Mouse (Mus musculus) Muller cell, postnatal 12 days (primary cell): ENCODE measurements around the gene Ddb1.
A peak's percentile ranks its signal among the peaks of the same experiment; 100 is the strongest.
"Not testable (repeated sequence)": the region's sequence is repeated elsewhere in the genome, so short reads cannot be mapped to it uniquely, and the experiment has no call there.

ENCODE experiments used
- DNase-seq: peaks from one replicate; pipeline ENCODE4 v3.0.0-alpha.2; 2015; ENCODE audit errors: inconsistent ontology term

The Ddb1 gene

GRCm38 (mm10) chr19:10605293-10605900 is at the start of gene Ddb1, which contains the start of gene Tkfc:
TSS of gene Ddb1 (plus strand) at chr19:10605327.
TSS of gene Tkfc (minus strand) at chr19:10605654.
- peak; percentile 99 for DNase-seq

- peak; percentile 77 for DNase-seq
Measured at GRCm38 (mm10) chr19:10555624-10556510, 49.3 kb upstream of the Ddb1 start, which contains the start of gene Tmem216. TSS of gene Tmem216 (minus strand) at chr19:10556238.

GRCm38 (mm10) chr19:10557001-10557400 is 48.1 kb upstream of the Ddb1 start:
- DNase-seq = no peak

- no peak for DNase-seq
Measured at GRCm38 (mm10) chr19:10557430-10557829, 47.7 kb upstream of the Ddb1 start.

- not testable (repeated sequence) for DNase-seq
Measured at GRCm38 (mm10) chr19:10557837-10558375, 47.2 kb upstream of the Ddb1 start.

GRCm38 (mm10) chr19:10560108-10560507 is 45.0 kb upstream of the Ddb1 start:
- no peak for DNase-seq

GRCm38 (mm10) chr19:10561558-10562314 is 43.4 kb upstream of the Ddb1 start:
- DNase-seq = peak; percentile 90

- DNase-seq = no peak
Measured at GRCm38 (mm10) chr19:10562351-10562750, 42.8 kb upstream of the Ddb1 start.

- DNase-seq = no peak
Measured at GRCm38 (mm10) chr19:10564278-10564677, 40.8 kb upstream of the Ddb1 start.

GRCm38 (mm10) chr19:10565217-10565616 is 39.9 kb upstream of the Ddb1 start:
- DNase-seq = no peak

GRCm38 (mm10) chr19:10569627-10570026 is 35.5 kb upstream of the Ddb1 start:
- no peak for DNase-seq

- peak; percentile 94 for DNase-seq
Measured at GRCm38 (mm10) chr19:10576690-10577561, 28.2 kb upstream of the Ddb1 start, which contains the start of the genes Cyb561a3 and Tmem138. TSS of gene Cyb561a3 (plus strand) at chr19:10577172. TSS of gene Tmem138 (minus strand) at chr19:10577362.

- DNase-seq = no peak
Measured at GRCm38 (mm10) chr19:10580102-10580501, 25.0 kb upstream of the Ddb1 start.

GRCm38 (mm10) chr19:10580761-10581160 is 24.4 kb upstream of the Ddb1 start:
- no peak for DNase-seq

GRCm38 (mm10) chr19:10581984-10582383 is 23.1 kb upstream of the Ddb1 start:
- DNase-seq = no peak

GRCm38 (mm10) chr19:10583550-10584146 is 21.5 kb upstream of the Ddb1 start:
- DNase-seq = no peak

- DNase-seq = no peak
Measured at GRCm38 (mm10) chr19:10585112-10585511, 20.0 kb upstream of the Ddb1 start.

GRCm38 (mm10) chr19:10587231-10587630 is 17.9 kb upstream of the Ddb1 start:
- no peak for DNase-seq

GRCm38 (mm10) chr19:10589127-10589857 is 15.8 kb upstream of the Ddb1 start:
- DNase-seq = no peak

GRCm38 (mm10) chr19:10590301-10590700 is 14.8 kb upstream of the Ddb1 start:
- DNase-seq = no peak
